12 mouse cellular contexts compared by ENCODE assay signal in genomic region chr9:106908715-106909114, GRCm38 (mm10). TPM values are rescaled to one million over a fixed set of nuclear protein-coding genes. Genes with fewer than 3 reads are reported as not detected.
A peak's percentile ranks its signal among the peaks of the same experiment; 100 is the strongest.
DNase-seq lines count a peak whose midpoint lies in the region; ATAC-seq and TF ChIP-seq lines count a peak whose summit lies in the region.
"Had no signal": no experiment of that assay in that cellular context is flagged by ENCODE, and none has a peak within 500 bp of the region (broad histone marks: within the 10 kb centered on the region; RNA-seq: fewer than 3 reads in every experiment).

No protein-coding gene starts in this region.

- H3K27ac ChIP-seq in left cerebral cortex, adult 2 months: peak overlapping the region; percentile 62
- H3K27ac ChIP-seq: embryonic facial prominence, embryonic 15.5 days had no signal

- peak in 1 of 2 experiments; percentile 10 for DNase-seq in left cerebral cortex, adult 2 months (ENCODE audit: extremely low spot score in 1 of 2, low spot score in 2 of 2)
- DNase-seq in left cerebral cortex, postnatal 10 days (ENCODE audit: extremely low spot score in 1 of 2, low spot score in 2 of 2): no peak
- peak; percentile 82 for DNase-seq in brain, adult 2 months (ENCODE audit: low read depth, low spot score)
- no peak for DNase-seq in urinary bladder, postnatal 14 days (ENCODE audit: low spot score)
- DNase-seq in frontal cortex, postnatal 36 days (ENCODE audit: low spot score in 2 of 2): no peak
- DNase-seq: kidney, adult 2 months; right cerebral cortex, adult 18-20 months had no signal

- H3K4me3 ChIP-seq in left cerebral cortex, adult 2 months: no peak overlapping the region
- H3K4me3 ChIP-seq: embryonic facial prominence, embryonic 15.5 days; heart, embryonic 12.5 days; megakaryocyte, embryonic 14.5 days had no signal

- intact Hi-C loops in left cerebral cortex, adult 2 months (cut with DNase I): no loop called here
- intact Hi-C loops in left cerebral cortex, postnatal 10 days (cut with DNase I): no loop called here

- ATAC-seq in hematopoietic stem cell, adult 5-6 weeks (replicated peaks in 1 of 2; ENCODE audit: insufficient read depth in 1 of 2, low FRiP score in 2 of 2, low TSS enrichment in 1 of 2, low read depth in 1 of 2, poor library complexity in 2 of 2, severe bottlenecking in 2 of 2): peak; percentile 74 to 83
- peak; percentile 94 for ATAC-seq in megakaryocyte progenitor cell, adult 5-6 weeks (replicated peaks; ENCODE audit: poor library complexity)

- TF ChIP-seq CTCF in left cerebral cortex, adult 2 months (IDR thresholded peaks at IDR 0.05): no peak

RNA-seq across cellular contexts. Expression of gene Manf, which starts 16.9 kb away (rescaled TPM):
- 100 to 1,000 TPM; 115 to 126 TPM for total RNA-seq in left cerebral cortex, adult 2 months (2021)
- 100 to 1,000 TPM; 115 to 125 TPM for total RNA-seq in left cerebral cortex, postnatal 10 days (2021)
- total RNA-seq in hematopoietic stem cell, adult 5-6 weeks (2017): 152 and 154 TPM in 2 replicates
- 619 and 658 TPM in 2 replicates for total RNA-seq in megakaryocyte progenitor cell, adult 5-6 weeks (2015)
- total RNA-seq in megakaryocyte progenitor cell, adult 5-6 weeks (2017): 405 and 458 TPM in 2 replicates

RNA-seq across cellular contexts. Expression of gene Rbm15b, which starts 21.5 kb away (rescaled TPM):
- total RNA-seq in left cerebral cortex, adult 2 months (2021): 10 to 100 TPM; 57.1 to 57.2 TPM
- 10 to 100 TPM; 59.9 to 61.0 TPM for total RNA-seq in left cerebral cortex, postnatal 10 days (2021)
- 31.0 and 33.3 TPM in 2 replicates for total RNA-seq in hematopoietic stem cell, adult 5-6 weeks (2017)
- total RNA-seq in megakaryocyte progenitor cell, adult 5-6 weeks (2015): 20.3 and 22.6 TPM in 2 replicates
- 23.7 and 26.1 TPM in 2 replicates for total RNA-seq in megakaryocyte progenitor cell, adult 5-6 weeks (2017)
